Mouse (Mus musculus) forebrain, embryonic 16.5 days (tissue): Measurements from ENCODE around the gene Lrrc15. TPM values are rescaled to one million over a fixed set of nuclear protein-coding genes. Genes with fewer than 3 reads are reported as not detected.
A peak's percentile ranks its signal among the peaks of the same experiment; 100 is the strongest.

Experiments
- ATAC-seq: fragments of 200-750 bp; cut with Nextera tagmentation; 2 replicates; pipeline ENCODE4 v1.8.0; 2017; ENCODE audit warnings: mild to moderate bottlenecking, moderate library complexity
- H3K27ac ChIP-seq: fragments of 300-500 bp; sonication (generic); 2 replicates; pipeline ENCODE4 v1.5.1; 2014; ENCODE audit warnings: low read length, control low read depth
- H3K27me3 ChIP-seq: fragments of 300-500 bp; sonication (generic); replicated peaks from 2 replicates; pipeline ENCODE4 v1.6.1; 2014; ENCODE audit warnings: low read length; ENCODE audit not compliant: control insufficient read depth, insufficient read depth
- H3K36me3 ChIP-seq: fragments of 300-500 bp; sonication (generic); 2 replicates; pipeline ENCODE4 v1.6.1; 2014; ENCODE audit not compliant: control insufficient read depth, insufficient read depth
- H3K4me1 ChIP-seq: fragments of 300-500 bp; sonication (generic); replicated peaks from 2 replicates; pipeline ENCODE4 v1.6.1; 2014; ENCODE audit warnings: low read length; ENCODE audit not compliant: control insufficient read depth, insufficient read depth
- H3K4me2 ChIP-seq: fragments of 300-500 bp; sonication (generic); 2 replicates; pipeline ENCODE4 v1.6.1; 2014; ENCODE audit warnings: mild to moderate bottlenecking, low read length, control low read depth
- H3K4me3 ChIP-seq: fragments of 300-500 bp; sonication (generic); replicated peaks from 2 replicates; pipeline ENCODE4 v1.5.1; 2014; ENCODE audit warnings: mild to moderate bottlenecking, low read length, control low read depth
- H3K9ac ChIP-seq: fragments of 300-500 bp; sonication (generic); replicated peaks from 2 replicates; pipeline ENCODE4 v1.6.1; 2014; ENCODE audit warnings: low read depth, low read length, control low read depth
- H3K9me3 ChIP-seq: fragments of 300-500 bp; sonication (generic); 2 replicates; pipeline ENCODE4 v1.6.1; 2016; ENCODE audit warnings: low read length; ENCODE audit not compliant: control insufficient read depth
- WGBS: fragments of 180-500 bp; shearing (Covaris S2); extraction: QIAGEN DNeasy Blood & Tissue Kit; methylation state at CpG from one replicate; pipeline ENCODE4 v1.1.7; 2014; 5-methylcytosine and 5-hydroxymethylcytosine counted together
- polyA plus RNA-seq: library from polyadenylated mRNA; unstranded; fragments of >200 nt; fragmentation: Nextera tagmentation; extraction: Ambion mirVana; gene quantifications from 2 replicates; pipeline ENCODE4 v1.2.1, GENCODE M21; 2015

The Lrrc15 gene
- polyA plus RNA-seq, 1 experiment from 2014 or later = 0.22 TPM

DNA sequence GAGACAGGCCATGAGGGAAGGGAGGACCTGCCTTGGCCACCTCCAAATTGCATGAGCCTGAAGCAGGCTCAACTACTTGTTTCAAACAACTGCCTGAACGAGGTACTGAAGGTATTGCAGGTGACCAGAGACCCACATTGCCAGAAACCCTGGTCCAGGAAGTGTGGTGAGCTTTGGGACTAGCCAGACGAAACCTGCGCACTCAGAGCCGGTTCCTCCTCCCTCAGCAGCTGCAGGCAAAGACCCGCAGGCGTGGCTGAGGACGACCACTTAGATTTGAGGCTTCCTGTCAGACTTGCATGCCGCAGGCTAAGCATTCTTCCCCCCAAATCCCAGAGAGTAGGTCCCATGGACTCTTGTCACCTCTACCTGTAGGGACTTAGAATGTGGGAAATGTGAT, 49.0 kb downstream of the Lrrc15 start:
- H3K4me3 ChIP-seq = no peak overlapping the region
- WGBS = 50% methylated on average over 8 of the region's 8 CpGs
- no peaks in the 10 kb centered on the region for H3K9me3 ChIP-seq
- no peaks in the 10 kb centered on the region for H3K36me3 ChIP-seq
- no peak overlapping the region for H3K4me2 ChIP-seq
- no peak for ATAC-seq
- H3K4me1 ChIP-seq = peaks cover 23% of the 10 kb centered on the region
- H3K9ac ChIP-seq = no peak overlapping the region
- H3K27ac ChIP-seq = no peak overlapping the region
- peaks cover 5% of the 10 kb centered on the region; the same call in 1 of the 2 replicates for H3K27me3 ChIP-seq

DNA sequence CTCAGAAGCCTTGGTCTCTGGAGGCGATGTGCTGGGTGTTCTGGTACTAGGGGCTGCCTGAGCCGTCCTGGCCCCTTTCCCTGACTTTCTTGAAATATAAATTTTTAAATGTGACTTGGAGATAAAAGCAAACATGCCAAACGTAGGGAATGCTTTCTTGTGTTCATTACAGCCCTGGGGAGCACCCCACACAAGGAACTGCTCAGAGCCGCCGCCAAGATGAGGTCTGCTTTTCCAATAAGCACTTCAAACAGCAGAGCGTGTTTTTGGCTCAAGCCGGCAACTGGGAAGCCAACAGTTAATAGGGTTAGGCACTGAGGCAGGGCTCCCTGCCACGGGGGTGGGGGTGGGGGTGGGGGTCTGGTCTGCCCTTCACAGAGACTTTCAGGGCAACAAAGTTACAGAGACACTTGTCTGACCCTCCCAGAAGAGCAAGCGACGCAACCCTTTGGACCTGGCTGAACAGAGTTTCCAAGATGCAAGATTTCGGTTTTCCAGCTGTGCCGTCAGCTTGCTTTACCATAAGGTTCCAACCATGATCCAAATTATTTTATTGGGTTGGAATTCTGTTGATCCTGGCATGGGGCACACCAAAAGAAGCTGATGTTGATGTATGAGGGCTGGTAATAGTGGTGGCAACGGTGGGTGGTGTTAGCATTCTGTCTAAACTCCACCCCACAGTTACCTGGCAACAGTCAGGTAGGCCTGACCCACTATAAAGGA, 51.0 kb downstream of the Lrrc15 start:
- Histone ChIP-seq H3K9ac (no peak overlapping the region), H3K4me1 (peaks cover 22% of the 10 kb centered on the region), H3K36me3 (no peaks in the 10 kb centered on the region), H3K27me3 (peaks cover 5% of the 10 kb centered on the region; the same call in 1 of the 2 replicates), H3K9me3 (no peaks in the 10 kb centered on the region), H3K4me2 (no peak overlapping the region), H3K27ac (no peak overlapping the region; the same call in 1 of the 2 replicates), H3K4me3 (no peak overlapping the region)
- peak; percentile 55 for ATAC-seq
- 23% methylated on average over 13 of the region's 13 CpGs for WGBS

DNA sequence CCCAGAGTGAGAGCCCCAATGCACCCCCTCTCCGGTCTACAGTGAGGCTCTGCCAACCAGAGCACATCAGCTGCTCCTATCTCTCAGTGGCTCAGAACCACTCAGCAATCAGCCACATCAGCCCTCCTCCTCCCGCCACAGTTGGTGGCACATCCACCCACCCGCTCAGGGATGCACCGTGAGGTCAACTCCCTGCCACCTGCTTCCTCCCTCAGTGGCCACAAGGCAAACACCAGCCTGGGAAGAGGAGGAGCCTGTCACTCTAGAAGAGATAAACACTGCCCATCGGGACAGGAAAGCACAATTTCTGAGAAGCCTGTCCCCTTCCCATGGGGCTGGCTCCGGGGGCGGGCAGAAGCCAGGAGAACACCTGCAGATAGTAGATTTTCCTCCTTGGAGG, 55.7 kb downstream of the Lrrc15 start:
- no peaks in the 10 kb centered on the region for H3K36me3 ChIP-seq
- no peak overlapping the region for H3K4me2 ChIP-seq
- WGBS = 74% methylated on average over 7 of the region's 7 CpGs
- H3K4me3 ChIP-seq = no peak overlapping the region
- no peaks in the 10 kb centered on the region for H3K27me3 ChIP-seq
- H3K4me1 ChIP-seq = peaks cover 5% of the 10 kb centered on the region
- no peak for ATAC-seq
- no peak overlapping the region for H3K27ac ChIP-seq
- H3K9ac ChIP-seq = no peak overlapping the region
- no peaks in the 10 kb centered on the region for H3K9me3 ChIP-seq

DNA sequence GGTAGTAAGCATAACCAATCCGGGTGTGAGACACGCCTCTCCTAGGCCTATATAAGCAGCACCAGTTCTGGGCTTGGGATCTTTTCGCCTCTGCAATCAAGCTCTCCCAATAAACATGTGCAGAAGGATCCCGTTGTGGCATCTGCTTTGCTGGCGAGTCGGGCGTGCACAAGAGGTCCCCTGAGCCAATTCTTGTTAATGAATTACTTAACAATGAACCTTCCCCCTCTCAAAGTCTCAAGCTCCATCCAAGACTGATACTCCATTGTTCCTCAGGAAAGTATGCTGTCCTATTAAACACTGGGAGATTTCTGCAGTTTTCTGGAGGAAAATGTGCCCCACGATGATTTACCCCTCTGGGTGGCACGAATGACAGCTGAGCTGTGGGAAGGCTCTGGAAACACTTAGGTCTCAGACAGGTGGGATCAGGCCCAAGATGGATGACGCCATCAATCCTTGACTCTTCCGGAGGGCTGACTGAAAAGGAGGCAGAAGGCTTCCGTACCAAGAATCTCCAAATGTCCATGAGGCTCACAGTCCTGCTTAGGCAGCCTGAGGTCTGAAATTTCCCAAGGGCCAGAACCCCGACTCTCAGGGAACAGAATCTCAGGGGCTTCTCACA, 61.8 kb downstream of the Lrrc15 start:
- no peaks in the 10 kb centered on the region for H3K4me1 ChIP-seq

More for the DNA sequence above, 61.8 kb downstream of the Lrrc15 start:
- H3K4me2 ChIP-seq = no peak overlapping the region
- H3K9me3 ChIP-seq = no peaks in the 10 kb centered on the region
- WGBS = 74% methylated on average over 13 of the region's 13 CpGs
- H3K4me3 ChIP-seq = no peak overlapping the region
- no peak for ATAC-seq
- H3K27ac ChIP-seq = no peak overlapping the region
- no peaks in the 10 kb centered on the region for H3K36me3 ChIP-seq
- H3K9ac ChIP-seq = no peak overlapping the region
- H3K27me3 ChIP-seq = no peaks in the 10 kb centered on the region

Other genes starting within 250 kb of the Lrrc15 start
- gene Hes1, start 218.9 kb downstream of the Lrrc15 start, polyA plus RNA-seq = 9.6 and 14.5 TPM in 2 replicates
- not detected in 2 replicates for gene Cpn2, start 15.8 kb downstream of the Lrrc15 start, polyA plus RNA-seq
- 0.21 and 0.28 TPM in 2 replicates for gene Gp5, start 27.5 kb upstream of the Lrrc15 start, polyA plus RNA-seq
- 8.3 and 9.6 TPM in 2 replicates for gene Atp13a3, start 122.7 kb upstream of the Lrrc15 start, polyA plus RNA-seq